Mouse (Mus musculus): ENCODE data around the gene Arl6ip5. TPM values are rescaled to one million over a fixed set of nuclear protein-coding genes. Genes with fewer than 3 reads are reported as not detected.
A peak's percentile ranks its signal among the peaks of the same experiment; 100 is the strongest.

Gene Arl6ip5
- polyA plus RNA-seq, 1 experiment from 2014 or later, result 165 TPM

DNA sequence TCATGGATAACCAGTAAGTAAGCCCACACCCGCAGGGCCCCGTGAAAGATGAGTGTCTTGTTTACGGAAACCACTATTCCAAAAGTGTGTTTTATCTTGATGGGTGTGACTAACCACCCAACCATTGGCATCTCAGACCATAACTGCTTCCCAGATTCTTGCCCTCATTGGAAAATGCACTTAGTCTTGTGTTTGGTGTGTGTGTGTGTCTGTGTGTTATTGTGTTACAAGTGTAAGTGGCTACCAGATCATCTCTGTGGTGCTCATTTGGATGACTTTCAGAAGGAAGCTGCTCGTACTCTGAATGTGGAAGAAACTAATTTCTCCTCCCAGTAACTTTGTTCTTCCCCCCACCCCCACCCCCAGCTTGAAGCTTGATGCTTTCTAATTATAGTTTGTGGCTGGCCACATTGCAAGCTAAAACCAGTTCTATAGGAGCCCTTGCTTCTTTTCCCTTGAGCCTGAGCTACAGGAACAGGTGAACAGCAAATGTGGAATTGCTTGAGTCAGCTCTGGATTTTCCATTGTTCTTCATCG is 12.5 kb downstream of the Arl6ip5 start:
- H3K27me3 ChIP-seq, result no peaks in the 10 kb centered on the region
- TF ChIP-seq CTCF (IDR thresholded peaks at IDR 0.05), result no peak
- CTCF ChIA-PET, result interaction anchor here (0.7 kb wide), 1 partner anchor 11 kb away, joined by 3 read pairs; no protein-coding TSS in a partner anchor
- POLR2A ChIA-PET, result interaction anchor here (0.6 kb wide), 1 partner anchor 15 kb away, joined by 4 read pairs; no protein-coding TSS in a partner anchor
- DNase-seq (ENCODE audit: low read depth, low spot score) (no peak), ATAC-seq (no peak)
- in situ Hi-C loops (cut with MboI; ENCODE audit: low pct_unique_long_range_greater_than_20kb), result no loop called here

DNA sequence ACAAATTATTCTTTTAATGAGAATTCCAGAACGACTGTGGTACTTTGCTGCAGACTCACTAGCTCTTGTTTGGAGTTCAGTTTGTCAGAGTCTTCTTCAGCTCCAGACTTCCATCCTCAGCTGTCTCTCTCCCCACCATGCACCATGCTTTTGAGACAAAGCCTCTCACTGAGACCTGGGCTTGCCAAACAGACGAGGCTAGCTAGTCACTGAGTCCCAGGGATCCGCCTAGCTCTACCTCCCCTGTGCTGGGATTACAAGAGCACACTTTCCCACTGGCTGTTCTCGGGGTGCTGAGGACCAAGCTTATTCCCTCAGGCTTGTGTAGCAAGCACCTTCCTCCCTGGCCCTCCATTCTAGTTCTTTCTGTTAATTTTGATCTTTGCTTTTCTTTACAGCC is 13.1 kb downstream of the Arl6ip5 start:
- DNase-seq (ENCODE audit: low read depth, low spot score), result no peak
- CTCF ChIA-PET, result interaction anchor here (0.7 kb wide), 1 partner anchor 11 kb away, joined by 3 read pairs; no protein-coding TSS in a partner anchor
- POLR2A ChIA-PET, result interaction anchor here (0.6 kb wide), 1 partner anchor 16 kb away, joined by 4 read pairs; no protein-coding TSS in a partner anchor
- no peak for TF ChIP-seq CTCF (IDR thresholded peaks at IDR 0.05)
- no peaks in the 10 kb centered on the region for H3K27me3 ChIP-seq
- no peak for ATAC-seq
- in situ Hi-C loops (cut with MboI; ENCODE audit: low pct_unique_long_range_greater_than_20kb), result no loop called here

DNA sequence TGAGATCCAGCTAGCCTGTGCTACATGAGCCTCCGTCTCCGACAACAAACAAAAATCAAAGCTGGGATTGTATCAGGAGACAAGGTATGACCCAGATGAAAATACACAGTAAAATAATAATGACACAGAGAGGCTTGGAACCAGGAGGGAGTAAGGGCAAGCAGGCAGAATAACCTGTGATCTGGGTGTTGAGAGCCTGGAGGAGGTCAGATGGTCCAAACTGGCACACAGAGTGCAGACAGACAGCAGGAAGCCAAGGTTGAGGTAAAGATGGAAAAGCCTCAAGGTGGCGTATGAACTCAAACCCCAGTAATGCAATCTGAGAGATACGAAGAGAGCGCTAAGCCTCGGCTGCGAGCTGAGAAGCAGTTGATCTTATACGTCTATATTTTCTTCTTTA is 14.0 kb downstream of the Arl6ip5 start:
- ChIA-PET POLR2A (interaction anchor here (0.8 kb wide), 1 partner anchor 11 kb away, joined by 3 read pairs; no protein-coding TSS in a partner anchor), CTCF (interaction anchor here (0.9 kb wide), 1 partner anchor 27 kb away, joined by 3 read pairs; no protein-coding TSS in a partner anchor)
- H3K27me3 ChIP-seq, result no peaks in the 10 kb centered on the region
- no peak for DNase-seq (ENCODE audit: low read depth, low spot score)
- no peak for ATAC-seq
- no peak for TF ChIP-seq CTCF (IDR thresholded peaks at IDR 0.05)
- in situ Hi-C loops (cut with MboI; ENCODE audit: low pct_unique_long_range_greater_than_20kb), result no loop called here

DNA sequence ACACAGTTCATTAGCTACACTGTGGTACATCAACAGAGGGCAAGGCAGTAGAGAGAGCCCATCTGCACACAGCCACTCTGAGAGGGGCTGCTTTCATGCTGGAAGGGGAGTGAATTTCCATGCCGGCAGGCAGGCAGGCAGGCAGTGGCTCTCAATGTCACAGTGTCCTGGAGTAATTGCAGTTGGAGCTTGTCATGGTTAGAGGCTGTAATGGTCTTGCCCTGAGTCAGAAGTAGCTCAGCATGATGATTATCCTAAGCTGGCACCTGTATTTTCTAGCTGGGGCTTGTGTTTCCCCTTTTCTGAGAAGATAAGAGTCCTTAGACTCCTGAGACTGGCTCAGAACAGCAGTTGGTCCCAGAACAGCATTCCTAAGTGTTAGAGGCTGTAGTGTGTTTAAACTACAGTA is 15.6 kb downstream of the Arl6ip5 start:
- POLR2A ChIA-PET, result no interaction called here
- CTCF ChIA-PET, result interaction anchor here (1.0 to 1.2 kb wide), 3 partner anchors 10 to 25 kb away, joined by 3 to 5 read pairs (median 4); partner anchors contain the start of gene Arl6ip5
- no peak for DNase-seq (ENCODE audit: low read depth, low spot score)
- in situ Hi-C loops (cut with MboI; ENCODE audit: low pct_unique_long_range_greater_than_20kb), result no loop called here
- TF ChIP-seq CTCF (IDR thresholded peaks at IDR 0.05), result no peak
- H3K27me3 ChIP-seq, result no peaks in the 10 kb centered on the region
- no peak for ATAC-seq

DNA sequence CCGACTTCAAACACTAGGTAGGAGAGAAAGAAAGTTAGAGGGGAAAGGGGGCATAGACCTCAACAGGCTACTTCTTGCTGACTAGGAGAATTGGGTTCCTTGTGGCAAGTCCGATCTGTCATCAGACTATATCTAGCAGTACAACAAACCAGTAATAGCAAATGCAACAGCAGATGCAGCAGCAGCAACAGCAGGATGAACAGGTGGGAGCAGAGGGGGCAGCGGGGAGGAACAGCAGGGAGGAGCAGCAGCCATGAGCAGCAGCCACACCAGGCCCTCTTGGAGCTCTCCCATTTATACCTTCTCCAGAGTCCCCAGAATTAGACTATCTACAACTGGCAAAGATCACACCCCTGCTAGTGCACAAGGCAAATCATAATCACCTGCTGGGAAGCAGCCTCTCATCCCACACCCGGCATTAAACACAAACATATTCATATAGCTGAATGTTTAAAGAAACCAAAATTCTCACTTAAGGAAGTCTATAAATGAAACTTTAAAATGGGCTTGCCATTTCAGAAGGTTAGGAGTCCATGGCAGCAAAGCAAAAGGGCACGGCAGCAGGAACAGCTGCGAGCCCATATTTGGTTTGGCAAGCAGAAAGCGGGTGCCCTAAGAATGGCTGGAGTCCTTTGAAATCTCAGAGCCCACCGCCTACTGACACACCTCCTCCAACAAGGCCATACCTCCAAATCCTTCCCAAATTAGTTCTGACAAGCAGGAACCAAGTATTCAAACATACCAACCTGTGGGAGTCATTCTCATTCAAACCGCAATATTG is 16.8 kb downstream of the Arl6ip5 start:
- TF ChIP-seq CTCF (IDR thresholded peaks at IDR 0.05), result no peak
- ATAC-seq, result no peak
- no peak for DNase-seq (ENCODE audit: low read depth, low spot score)
- ChIA-PET CTCF (no interaction called here), POLR2A (no interaction called here)
- in situ Hi-C loops (cut with MboI; ENCODE audit: low pct_unique_long_range_greater_than_20kb), result no loop called here
- no peaks in the 10 kb centered on the region for H3K27me3 ChIP-seq

DNA sequence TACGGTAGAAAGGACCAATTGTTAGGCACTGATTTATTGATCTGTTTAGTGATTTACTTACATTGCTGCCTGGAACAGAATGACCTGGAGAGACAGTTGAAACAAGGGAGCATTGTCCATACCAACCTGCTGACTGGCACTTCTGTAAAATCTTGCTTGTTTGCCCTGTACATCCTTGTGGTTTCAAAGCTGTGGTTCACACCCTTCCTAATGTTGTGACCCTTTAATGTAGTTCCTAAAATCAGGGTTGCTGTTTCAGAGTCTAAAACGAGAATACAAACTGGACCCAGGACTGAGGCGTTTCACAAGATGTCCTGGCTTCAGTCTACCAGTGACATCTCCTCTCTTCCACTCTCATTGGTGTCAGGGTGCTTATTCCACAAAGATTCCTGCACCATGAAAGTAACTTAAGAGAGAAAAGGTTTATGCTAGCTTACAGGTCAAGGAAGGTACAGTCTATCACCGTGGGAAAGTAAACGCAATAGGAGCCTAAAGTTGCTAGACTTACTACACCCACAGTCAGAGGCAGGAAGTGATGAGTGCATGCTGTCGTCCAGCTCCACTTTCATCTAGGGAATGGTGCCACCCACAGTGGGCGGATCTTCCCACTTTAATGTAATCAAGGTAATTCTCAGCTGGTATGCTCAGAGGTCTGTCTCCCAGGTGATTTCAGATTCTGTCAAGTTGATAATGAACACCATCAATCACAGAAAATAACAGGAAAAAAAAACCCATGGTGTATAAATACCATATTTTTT is 24.6 kb downstream of the Arl6ip5 start:
- CTCF ChIA-PET, result interaction anchor here (1.5 to 2.6 kb wide), 4 partner anchors 9 to 16 kb away, joined by 4 to 9 read pairs (median 6); no protein-coding TSS in a partner anchor
- ATAC-seq, result no peak
- DNase-seq (ENCODE audit: low read depth, low spot score), result no peak
- in situ Hi-C loops (cut with MboI; ENCODE audit: low pct_unique_long_range_greater_than_20kb), result no loop called here
- POLR2A ChIA-PET, result no interaction called here
- no peak for TF ChIP-seq CTCF (IDR thresholded peaks at IDR 0.05)
- H3K27me3 ChIP-seq, result no peaks in the 10 kb centered on the region

DNA sequence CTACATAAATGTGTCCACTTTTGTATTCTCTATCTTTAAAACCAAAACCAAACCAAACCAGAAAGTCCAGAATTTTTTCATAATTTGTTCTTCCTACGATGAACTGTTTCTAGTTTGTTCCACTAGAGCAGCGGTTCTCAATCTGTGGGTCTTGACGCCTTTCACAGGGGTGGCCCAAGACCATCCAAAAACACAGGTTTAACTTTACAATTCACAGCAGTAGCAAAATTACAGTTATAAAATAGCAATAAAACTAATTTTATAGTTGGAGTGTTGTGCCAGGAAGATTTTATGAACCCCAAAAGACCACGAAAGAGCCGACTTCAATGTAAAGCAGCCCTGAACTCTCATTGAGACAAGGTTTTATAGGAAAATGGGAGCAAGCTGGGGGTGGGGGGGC is 25.6 kb downstream of the Arl6ip5 start:
- in situ Hi-C loops (cut with MboI; ENCODE audit: low pct_unique_long_range_greater_than_20kb), result no loop called here
- no peak for ATAC-seq
- H3K27me3 ChIP-seq, result no peaks in the 10 kb centered on the region

DNA sequence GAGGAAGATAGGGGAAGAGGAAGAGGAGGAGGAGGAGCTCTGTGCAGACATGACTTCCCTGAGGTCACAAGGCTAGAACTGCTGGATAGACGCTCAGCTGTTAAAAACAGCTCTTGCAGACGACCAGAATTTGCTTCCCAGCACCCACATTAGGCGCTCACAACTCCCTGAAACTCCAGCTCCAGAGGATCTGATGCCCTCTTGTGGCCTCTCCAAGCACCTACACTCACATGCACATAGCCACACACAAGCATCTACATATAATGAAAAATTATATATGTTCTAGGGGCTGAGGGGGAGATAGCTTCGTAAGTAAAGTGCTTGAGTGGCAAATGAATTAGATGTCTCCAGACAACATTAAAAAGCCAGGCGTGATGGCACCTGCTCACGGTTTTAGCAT is 28.9 kb downstream of the Arl6ip5 start:
- TF ChIP-seq CTCF (IDR thresholded peaks at IDR 0.05), result peak; percentile 41
- ChIA-PET POLR2A (no interaction called here), CTCF (interaction anchor here (1.2 to 2.4 kb wide), 2 partner anchors 8 to 12 kb away, joined by 3 to 13 read pairs; no protein-coding TSS in a partner anchor)
- ATAC-seq (no peak), DNase-seq (ENCODE audit: low read depth, low spot score) (no peak)
- in situ Hi-C loops (cut with MboI; ENCODE audit: low pct_unique_long_range_greater_than_20kb), result no loop called here
- no peaks in the 10 kb centered on the region for H3K27me3 ChIP-seq

More for the DNA sequence above, 25.6 kb downstream of the Arl6ip5 start:
- no peak for TF ChIP-seq CTCF (IDR thresholded peaks at IDR 0.05)
- ChIA-PET POLR2A (no interaction called here), CTCF (interaction anchor here (1.5 to 2.6 kb wide), 3 partner anchors 9 to 15 kb away, joined by 4 to 9 read pairs (median 5); no protein-coding TSS in a partner anchor)
- no peak for DNase-seq (ENCODE audit: low read depth, low spot score)

DNA sequence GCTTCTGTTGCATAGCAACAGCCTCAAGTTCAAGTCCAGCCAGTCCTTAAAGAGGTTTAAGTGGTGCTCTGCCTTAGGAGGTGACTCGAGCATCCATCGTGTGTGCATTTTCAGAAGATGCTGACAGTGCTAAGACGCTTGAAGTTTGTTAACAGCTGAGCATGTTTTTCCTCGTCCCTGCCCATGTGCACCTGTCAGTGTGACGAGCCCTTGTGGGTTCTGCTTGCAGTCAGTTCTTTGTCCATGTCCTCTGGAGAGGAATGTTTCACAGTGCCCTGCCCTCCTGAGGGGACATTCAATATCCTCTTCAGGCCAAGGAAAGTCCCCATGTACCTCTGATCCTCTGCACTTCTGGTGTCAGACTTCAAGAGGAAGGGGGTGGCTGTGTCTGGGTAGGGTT is 29.6 kb downstream of the Arl6ip5 start:
- no peak for ATAC-seq
- no peaks in the 10 kb centered on the region for H3K27me3 ChIP-seq
- DNase-seq (ENCODE audit: low read depth, low spot score), result no peak
- CTCF ChIA-PET, result interaction anchor here (1.3 to 2.4 kb wide), 2 partner anchors 11 to 179 kb away, joined by 3 to 13 read pairs; no protein-coding TSS in a partner anchor
- no peak for TF ChIP-seq CTCF (IDR thresholded peaks at IDR 0.05)
- in situ Hi-C loops (cut with MboI; ENCODE audit: low pct_unique_long_range_greater_than_20kb), result no loop called here
- POLR2A ChIA-PET, result no interaction called here

DNA sequence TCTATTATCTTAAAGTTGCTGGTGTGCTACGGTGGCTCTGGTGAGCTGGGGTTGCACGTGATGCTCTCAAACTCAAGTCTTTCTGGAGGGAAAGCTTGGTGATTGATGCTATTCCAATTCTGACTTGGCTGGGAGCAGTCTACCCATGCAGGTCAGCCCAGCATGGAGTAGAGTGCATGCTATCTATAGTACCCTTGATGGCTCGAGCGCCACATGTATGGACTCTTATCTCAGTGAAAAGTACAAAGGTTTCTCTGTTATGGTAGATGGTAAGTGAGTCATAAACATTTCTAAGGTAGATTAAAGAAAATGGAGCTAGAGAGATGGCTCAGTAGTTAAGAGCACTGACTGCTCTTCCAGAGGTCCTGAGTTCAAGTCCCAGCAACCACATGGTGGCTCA is 32.0 kb downstream of the Arl6ip5 start:
- POLR2A ChIA-PET, result no interaction called here

More for the DNA sequence above, 32.0 kb downstream of the Arl6ip5 start:
- CTCF ChIA-PET, result no interaction called here
- TF ChIP-seq CTCF (IDR thresholded peaks at IDR 0.05), result no peak
- H3K27me3 ChIP-seq, result no peaks in the 10 kb centered on the region
- in situ Hi-C loops (cut with MboI; ENCODE audit: low pct_unique_long_range_greater_than_20kb), result no loop called here
- ATAC-seq (no peak), DNase-seq (ENCODE audit: low read depth, low spot score) (no peak)
